Mouse (Mus musculus) spleen, postnatal 4 days (tissue): ENCODE measurements at regions not wholly inside any gene's neighbourhood (a gene's known extent, or its start where the extent isn't known, plus 50 kb on each side); places are given as distances from the start of the nearest gene placed in this dataset.

Experiments
- DNase-seq, 2 experiments: peaks; one replicate each; pipeline ENCODE4 v3.0.0; 2022; ENCODE audit warnings: low spot score in 2 of 2

DNA sequence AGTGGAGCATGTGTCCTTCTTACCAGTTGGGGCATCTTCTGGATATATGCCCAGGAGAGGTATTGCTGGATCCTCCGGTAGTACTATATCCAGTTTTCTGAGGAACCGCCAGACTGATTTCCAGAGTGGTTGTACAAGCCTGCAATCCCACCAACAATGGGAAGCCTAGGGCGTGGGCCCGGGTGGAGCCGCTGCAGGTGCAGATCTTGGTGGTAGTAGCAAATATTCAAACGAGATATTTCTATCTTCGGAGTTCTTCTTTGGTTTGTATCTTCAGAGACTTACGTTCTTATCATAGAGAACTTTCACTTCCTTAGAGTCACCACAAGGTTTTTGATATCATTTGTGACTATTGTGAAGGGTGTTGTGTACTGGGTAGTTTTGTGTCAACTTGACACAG, 60.2 kb upstream of the Btbd35f28 start:
- DNase-seq, result peak; percentile 39 to 88
